Mouse (Mus musculus): ENCODE measurements around the gene Tril. TPM values are rescaled to one million over a fixed set of nuclear protein-coding genes. Genes with fewer than 3 reads are reported as not detected.
A peak's percentile ranks its signal among the peaks of the same experiment; 100 is the strongest.

Gene Tril
- not detected in 2 replicates for total RNA-seq (2014; fragmentation: Nextera tagmentation)
- total RNA-seq (2017), result 0.11 TPM in 1 of 2 replicates, not detected in the other
- polyA plus RNA-seq (2012), result not detected in 2 replicates

DNA sequence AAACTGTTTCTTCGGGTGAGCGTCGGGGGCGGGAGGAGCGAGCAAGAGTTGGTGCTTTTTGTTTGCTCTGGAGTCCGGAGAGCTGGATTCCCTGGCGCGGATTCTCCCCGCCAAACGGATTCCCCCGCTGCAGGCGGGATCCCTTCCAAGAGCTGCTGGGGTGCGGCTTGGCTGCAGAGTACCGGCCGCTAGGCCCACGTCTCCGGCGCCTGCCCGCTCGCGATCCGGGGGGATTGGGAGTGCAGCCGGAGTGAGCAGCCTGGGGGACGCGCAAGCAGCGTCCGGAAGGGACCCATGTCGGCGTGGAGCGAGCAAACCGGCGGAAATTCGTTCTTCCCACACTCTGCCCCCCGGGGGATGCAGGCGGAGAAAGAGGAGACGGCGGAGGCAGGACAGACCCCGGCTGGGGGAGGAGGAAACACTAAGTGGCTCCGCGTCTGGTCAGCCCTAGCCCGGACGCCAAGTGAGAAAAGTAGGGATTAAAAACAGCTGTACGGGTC lies at the start of gene Tril:
TSS of gene Tril (minus strand) at position 345 of the 500 bp plus-strand sequence.
- ATAC-seq (ENCODE audit: extremely low read depth, insufficient number of reproducible peaks, low FRiP score, poor library complexity, severe bottlenecking), result no peak
- H3K4me3 ChIP-seq (ENCODE audit: low read depth, low read length), result peak within 1 kb of the TSS; percentile 7; the same call in 1 of the 2 replicates
- DNase-seq (ENCODE audit: low spot score), result no peak
- peaks cover 61% of the 10 kb centered on the region for H3K9me3 ChIP-seq (replicated peaks)
- H3K36me3 ChIP-seq (replicated peaks), result no peaks in the 10 kb centered on the region
- no peak for TF ChIP-seq GATA1 (IDR thresholded peaks at IDR 0.05; ENCODE audit: borderline replicate concordance, low read length)
- TF ChIP-seq POLR2AphosphoS5 (IDR thresholded peaks at IDR 0.05; ENCODE audit: insufficient replicate concordance, low read depth, low read length), result no peak
- TF ChIP-seq TAL1 (conservative IDR thresholded peaks at IDR 0.05; ENCODE audit: low read depth, low read length), result no peak
- no peak for TF ChIP-seq GATA2 (IDR thresholded peaks at IDR 0.05; ENCODE audit: borderline replicate concordance, low read depth, low read length)
- TF ChIP-seq CTCF (IDR thresholded peaks at IDR 0.05; ENCODE audit: low read depth, low read length), result no peak
- H3K27me3 ChIP-seq (ENCODE audit: insufficient read depth, low read length), result peaks cover 4% of the 10 kb centered on the region; the same call in 1 of the 2 replicates
- no peaks in the 10 kb centered on the region for H3K4me1 ChIP-seq (ENCODE audit: insufficient read depth, low read depth, low read length)

DNA sequence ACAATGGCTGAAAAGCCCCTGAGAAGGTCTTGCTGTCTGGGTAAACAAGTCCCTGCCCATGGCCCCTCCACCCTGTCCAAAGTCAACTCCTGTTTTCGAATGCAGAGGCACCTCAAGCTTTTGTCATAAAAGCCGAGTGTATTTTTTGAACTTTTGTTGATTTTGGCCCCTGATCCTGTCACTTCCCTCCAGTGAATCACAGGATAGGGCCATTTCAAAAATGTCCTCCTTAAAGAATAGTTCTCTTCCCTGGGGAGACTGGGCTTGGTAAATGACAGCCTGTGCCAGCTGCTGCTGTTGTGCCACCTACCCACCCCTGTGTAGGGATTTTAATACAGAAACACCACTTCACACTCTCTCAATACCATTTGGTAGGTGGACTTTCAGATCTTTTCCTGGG lies 42.4 kb upstream of the Tril start:
- Histone ChIP-seq H3K27me3 (ENCODE audit: insufficient read depth, low read length) (no peaks in the 10 kb centered on the region), H3K4me1 (ENCODE audit: insufficient read depth, low read depth, low read length) (no peaks in the 10 kb centered on the region), H3K4me3 (ENCODE audit: low read depth, low read length) (no peak overlapping the region), H3K9me3 (replicated peaks) (peaks cover 34% of the 10 kb centered on the region), H3K36me3 (replicated peaks) (no peaks in the 10 kb centered on the region)
- ATAC-seq (ENCODE audit: extremely low read depth, insufficient number of reproducible peaks, low FRiP score, poor library complexity, severe bottlenecking) (no peak), DNase-seq (ENCODE audit: low spot score) (no peak)
- TF ChIP-seq POLR2AphosphoS5 (IDR thresholded peaks at IDR 0.05; ENCODE audit: insufficient replicate concordance, low read depth, low read length), result no peak
- no peak for TF ChIP-seq TAL1 (conservative IDR thresholded peaks at IDR 0.05; ENCODE audit: low read depth, low read length)
- TF ChIP-seq GATA2 (IDR thresholded peaks at IDR 0.05; ENCODE audit: borderline replicate concordance, low read depth, low read length), result no peak
- no peak for TF ChIP-seq CTCF (IDR thresholded peaks at IDR 0.05; ENCODE audit: low read depth, low read length)
- TF ChIP-seq GATA1 (IDR thresholded peaks at IDR 0.05; ENCODE audit: borderline replicate concordance, low read length), result no peak

DNA sequence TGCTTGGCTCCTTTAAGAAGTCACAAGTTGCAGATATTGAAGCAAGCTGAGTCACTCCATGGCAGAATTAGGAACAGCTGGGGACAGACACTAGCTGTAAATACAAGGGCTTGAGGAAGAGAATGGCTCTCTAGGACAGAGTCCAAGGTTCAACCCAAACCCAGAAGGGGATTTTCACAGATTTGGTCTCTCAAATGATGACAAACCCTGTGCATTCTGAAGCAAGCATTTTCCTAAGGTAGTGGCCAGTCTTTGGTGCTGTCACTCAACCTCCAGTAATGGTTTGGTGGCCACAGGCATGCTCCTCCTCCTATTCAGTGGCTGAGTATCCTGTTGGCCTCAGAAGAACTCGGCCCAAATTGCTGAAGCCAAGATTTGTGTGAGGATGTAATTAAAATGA lies 38.5 kb upstream of the Tril start:
- no peaks in the 10 kb centered on the region for H3K27me3 ChIP-seq (ENCODE audit: insufficient read depth, low read length)
- peaks cover 35% of the 10 kb centered on the region for H3K9me3 ChIP-seq (replicated peaks)
- H3K36me3 ChIP-seq (replicated peaks), result no peaks in the 10 kb centered on the region
- DNase-seq (ENCODE audit: low spot score), result no peak
- no peak for TF ChIP-seq TAL1 (conservative IDR thresholded peaks at IDR 0.05; ENCODE audit: low read depth, low read length)
- no peak for TF ChIP-seq CTCF (IDR thresholded peaks at IDR 0.05; ENCODE audit: low read depth, low read length)
- TF ChIP-seq POLR2AphosphoS5 (IDR thresholded peaks at IDR 0.05; ENCODE audit: insufficient replicate concordance, low read depth, low read length), result no peak
- TF ChIP-seq GATA1 (IDR thresholded peaks at IDR 0.05; ENCODE audit: borderline replicate concordance, low read length), result no peak
- TF ChIP-seq GATA2 (IDR thresholded peaks at IDR 0.05; ENCODE audit: borderline replicate concordance, low read depth, low read length), result no peak
- no peak for ATAC-seq (ENCODE audit: extremely low read depth, insufficient number of reproducible peaks, low FRiP score, poor library complexity, severe bottlenecking)
- no peaks in the 10 kb centered on the region for H3K4me1 ChIP-seq (ENCODE audit: insufficient read depth, low read depth, low read length)
- H3K4me3 ChIP-seq (ENCODE audit: low read depth, low read length), result no peak overlapping the region

DNA sequence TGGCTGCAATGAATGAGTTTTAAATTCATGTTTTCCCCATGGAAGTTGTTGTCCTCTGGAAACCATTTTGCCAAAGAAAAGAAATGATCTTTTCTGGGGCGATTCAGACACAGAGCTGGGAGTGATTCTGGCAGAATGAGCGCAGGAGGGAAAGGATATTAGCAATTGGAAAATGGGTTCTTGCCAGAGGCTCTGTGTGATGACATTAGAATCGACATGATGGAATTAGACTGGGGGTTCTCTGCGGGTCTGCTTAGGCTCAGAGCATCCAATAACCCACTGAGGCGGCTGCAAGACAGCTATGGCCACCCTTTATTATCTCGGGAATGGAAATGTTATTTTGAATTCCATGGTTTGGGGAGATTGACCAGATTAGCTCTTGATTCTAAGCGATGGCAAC lies 37.2 kb upstream of the Tril start:
- H3K9me3 ChIP-seq (replicated peaks), result peaks cover 31% of the 10 kb centered on the region
- DNase-seq (ENCODE audit: low spot score), result no peak
- H3K4me1 ChIP-seq (ENCODE audit: insufficient read depth, low read depth, low read length), result no peaks in the 10 kb centered on the region
- TF ChIP-seq GATA1 (IDR thresholded peaks at IDR 0.05; ENCODE audit: borderline replicate concordance, low read length), result no peak
- TF ChIP-seq CTCF (IDR thresholded peaks at IDR 0.05; ENCODE audit: low read depth, low read length), result no peak
- no peak for TF ChIP-seq TAL1 (conservative IDR thresholded peaks at IDR 0.05; ENCODE audit: low read depth, low read length)
- no peak for TF ChIP-seq GATA2 (IDR thresholded peaks at IDR 0.05; ENCODE audit: borderline replicate concordance, low read depth, low read length)
- no peak for TF ChIP-seq POLR2AphosphoS5 (IDR thresholded peaks at IDR 0.05; ENCODE audit: insufficient replicate concordance, low read depth, low read length)
- H3K27me3 ChIP-seq (ENCODE audit: insufficient read depth, low read length), result no peaks in the 10 kb centered on the region
- no peak for ATAC-seq (ENCODE audit: extremely low read depth, insufficient number of reproducible peaks, low FRiP score, poor library complexity, severe bottlenecking)
- H3K36me3 ChIP-seq (replicated peaks), result no peaks in the 10 kb centered on the region
- no peak overlapping the region for H3K4me3 ChIP-seq (ENCODE audit: low read depth, low read length)

DNA sequence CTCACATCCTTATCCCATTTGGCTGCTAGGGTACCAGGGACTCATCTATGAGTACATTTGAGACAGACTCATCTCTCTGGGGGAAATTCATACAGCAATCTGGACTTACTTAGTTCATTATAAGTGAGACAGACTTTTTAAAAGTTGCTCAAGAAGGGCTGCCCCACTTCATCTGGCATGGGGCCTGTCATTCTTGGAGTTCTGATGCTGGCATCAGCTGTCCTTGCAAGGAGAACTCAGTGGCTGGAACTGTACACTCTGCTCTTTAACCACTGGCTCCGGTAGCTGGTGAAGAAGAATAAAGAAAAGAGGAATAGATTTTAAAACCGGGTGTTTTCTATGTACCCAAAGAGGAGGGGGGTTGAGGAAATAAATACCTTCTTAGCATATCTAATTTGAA lies 36.1 kb upstream of the Tril start:
- no peak for TF ChIP-seq POLR2AphosphoS5 (IDR thresholded peaks at IDR 0.05; ENCODE audit: insufficient replicate concordance, low read depth, low read length)
- TF ChIP-seq TAL1 (conservative IDR thresholded peaks at IDR 0.05; ENCODE audit: low read depth, low read length), result no peak
- no peak for TF ChIP-seq CTCF (IDR thresholded peaks at IDR 0.05; ENCODE audit: low read depth, low read length)
- no peak for TF ChIP-seq GATA1 (IDR thresholded peaks at IDR 0.05; ENCODE audit: borderline replicate concordance, low read length)
- no peak for TF ChIP-seq GATA2 (IDR thresholded peaks at IDR 0.05; ENCODE audit: borderline replicate concordance, low read depth, low read length)
- no peaks in the 10 kb centered on the region for H3K27me3 ChIP-seq (ENCODE audit: insufficient read depth, low read length)
- no peaks in the 10 kb centered on the region for H3K4me1 ChIP-seq (ENCODE audit: insufficient read depth, low read depth, low read length)
- no peaks in the 10 kb centered on the region for H3K36me3 ChIP-seq (replicated peaks)
- H3K9me3 ChIP-seq (replicated peaks), result peaks cover 34% of the 10 kb centered on the region
- no peak for ATAC-seq (ENCODE audit: extremely low read depth, insufficient number of reproducible peaks, low FRiP score, poor library complexity, severe bottlenecking)
- DNase-seq (ENCODE audit: low spot score), result no peak
- no peak overlapping the region for H3K4me3 ChIP-seq (ENCODE audit: low read depth, low read length)

DNA sequence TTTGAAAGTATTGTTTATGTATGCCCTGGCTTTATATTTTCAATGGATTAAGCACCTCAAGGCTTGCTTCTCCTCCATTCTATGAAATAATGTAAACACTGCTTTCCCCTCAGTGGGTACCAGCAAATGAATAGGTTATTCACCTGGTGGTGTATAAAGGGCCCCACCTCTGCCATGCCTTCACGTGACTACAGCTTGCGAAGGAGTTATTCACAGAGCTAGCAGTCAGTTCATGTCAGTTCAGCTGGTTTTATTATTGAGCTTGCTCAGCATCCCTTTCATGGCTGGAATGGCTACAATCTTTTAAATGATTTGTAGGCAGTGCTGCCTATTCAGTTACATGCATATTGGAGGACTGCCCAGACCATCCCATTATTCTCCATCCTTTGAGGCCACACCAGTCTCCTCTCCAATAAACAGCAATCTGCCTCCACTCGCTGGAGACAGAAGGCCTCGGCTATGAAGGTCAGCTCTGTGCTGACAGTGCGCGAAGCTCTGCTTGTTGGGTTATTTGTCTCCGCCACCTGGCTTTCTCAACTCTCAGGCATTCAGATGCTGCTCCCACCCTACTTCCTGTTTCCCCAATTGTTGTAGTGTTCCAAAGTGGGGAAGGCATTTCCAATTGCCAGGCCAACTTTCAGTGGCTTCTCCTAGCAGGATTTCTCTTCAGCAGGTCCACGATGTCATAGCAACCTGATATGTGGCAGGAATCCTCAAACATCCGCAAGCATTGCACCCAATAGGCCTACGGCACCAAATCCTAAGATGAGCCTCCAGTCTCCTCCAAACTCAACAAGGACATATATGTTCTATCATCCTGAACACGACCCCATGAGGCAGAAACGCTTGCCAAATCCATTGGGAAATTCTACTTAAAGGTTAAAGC lies 34.6 kb upstream of the Tril start:
- TF ChIP-seq GATA2 (IDR thresholded peaks at IDR 0.05; ENCODE audit: borderline replicate concordance, low read depth, low read length) (no peak), TAL1 (conservative IDR thresholded peaks at IDR 0.05; ENCODE audit: low read depth, low read length) (no peak)
- Histone ChIP-seq H3K36me3 (replicated peaks) (no peaks in the 10 kb centered on the region), H3K27me3 (ENCODE audit: insufficient read depth, low read length) (no peaks in the 10 kb centered on the region), H3K9me3 (replicated peaks) (peaks cover 29% of the 10 kb centered on the region), H3K4me1 (ENCODE audit: insufficient read depth, low read depth, low read length) (no peaks in the 10 kb centered on the region), H3K4me3 (ENCODE audit: low read depth, low read length) (no peak overlapping the region)
- ATAC-seq (ENCODE audit: extremely low read depth, insufficient number of reproducible peaks, low FRiP score, poor library complexity, severe bottlenecking) (no peak), DNase-seq (ENCODE audit: low spot score) (no peak)

All from G1E (cell line).